Mouse (Mus musculus) liver, embryonic 11.5 days (tissue): ENCODE data around the gene 9530002B09Rik. TPM values are rescaled to one million over a fixed set of nuclear protein-coding genes. Genes with fewer than 3 reads are reported as not detected.

Experiments used
- ATAC-seq: fragments of 200-750 bp; cut with Nextera tagmentation; replicated peaks from 2 replicates; pipeline ENCODE4 v1.8.0; 2017; ENCODE audit warnings: moderate number of reproducible peaks, mild to moderate bottlenecking, moderate TSS enrichment, moderate library complexity; ENCODE audit not compliant: low FRiP score
- DNase-seq: peaks from one replicate; pipeline ENCODE4 v3.0.0-alpha.2; 2017; ENCODE audit warnings: low spot score
- H3K27ac ChIP-seq: fragments of 300-500 bp; sonication (generic); 2 replicates; pipeline ENCODE4 v1.5.1; 2014; ENCODE audit warnings: mild to moderate bottlenecking, low read depth, low read length, control low read depth
- H3K27me3 ChIP-seq: fragments of 300-500 bp; sonication (generic); replicated peaks from 2 replicates; pipeline ENCODE4 v1.6.1; 2014; ENCODE audit warnings: low read length, mixed read lengths; ENCODE audit not compliant: control insufficient read depth, insufficient read depth
- H3K36me3 ChIP-seq: fragments of 300-500 bp; sonication (generic); 2 replicates; pipeline ENCODE4 v1.6.1; 2014; ENCODE audit warnings: mild to moderate bottlenecking, low read length, moderate library complexity, mixed read lengths; ENCODE audit not compliant: control insufficient read depth, insufficient read depth
- H3K4me1 ChIP-seq: fragments of 300-500 bp; sonication (generic); replicated peaks from 2 replicates; pipeline ENCODE4 v1.6.1; 2014; ENCODE audit warnings: low read length, mixed read lengths; ENCODE audit not compliant: control insufficient read depth, insufficient read depth
- H3K4me2 ChIP-seq: fragments of 300-500 bp; sonication (generic); 2 replicates; pipeline ENCODE4 v1.6.1; 2014; ENCODE audit warnings: mild to moderate bottlenecking, control low read depth, moderate library complexity
- H3K4me3 ChIP-seq: fragments of 300-500 bp; sonication (generic); 2 replicates; pipeline ENCODE4 v1.5.1; 2014; ENCODE audit warnings: low read depth, low read length, control low read depth
- H3K9ac ChIP-seq: fragments of 300-500 bp; sonication (generic); 2 replicates; pipeline ENCODE4 v1.6.1; 2014; ENCODE audit warnings: low read depth, low read length, control low read depth
- H3K9me3 ChIP-seq: fragments of 300-500 bp; sonication (generic); 2 replicates; pipeline ENCODE4 v1.6.1; 2016; ENCODE audit warnings: low read length, inconsistent platforms, mixed read lengths; ENCODE audit not compliant: control insufficient read depth
- polyA plus RNA-seq: library from polyadenylated mRNA; unstranded; fragments of >200 nt; fragmentation: Nextera tagmentation; extraction: Ambion mirVana; gene quantifications from 2 replicates; pipeline ENCODE4 v1.2.1, GENCODE M21; 2014

The 9530002B09Rik gene
- not detected in 2 replicates for polyA plus RNA-seq

- H3K9me3 ChIP-seq, result peaks cover 6% of the 10 kb centered on the region; the same call in 1 of the 2 replicates
- no peak within 1 kb of the TSS for H3K27ac ChIP-seq
- no peaks in the 10 kb centered on the region for H3K4me1 ChIP-seq
- H3K27me3 ChIP-seq, result no peaks in the 10 kb centered on the region
- H3K4me3 ChIP-seq, result no peak within 1 kb of the TSS
- no peak within 1 kb of the TSS for H3K9ac ChIP-seq
- ATAC-seq, result no peak
- H3K36me3 ChIP-seq, result no peaks in the 10 kb centered on the region
- DNase-seq, result no peak
- no peak within 1 kb of the TSS for H3K4me2 ChIP-seq
These were observed at the start of gene 9530002B09Rik for GRCm38 (mm10) chr4:122688975-122689374. Gene 9530002B09Rik, plus strand, starts transcription at chr4:122689275.

Other genes with a start within 250 kb of the 9530002B09Rik start
- gene Ppt1, start 147.0 kb downstream of the 9530002B09Rik start, polyA plus RNA-seq, result 42.9 and 44.5 TPM in 2 replicates
- gene Cap1, start 196.8 kb downstream of the 9530002B09Rik start, polyA plus RNA-seq, result 52.2 and 56.5 TPM in 2 replicates